8 mouse cellular contexts compared by ENCODE assay signal in genomic region chr2:21091058-21091971, GRCm38 (mm10).
DNase-seq lines count a peak whose midpoint lies in the region; ATAC-seq and TF ChIP-seq lines count a peak whose summit lies in the region.

No protein-coding gene starts in this region.

- H3K27me3 ChIP-seq in heart, embryonic 10.5 days (ENCODE audit: insufficient read depth, poor library complexity, severe bottlenecking), result no peaks in the 10 kb centered on the region
- H3K27me3 ChIP-seq in Patski, result no peaks in the 10 kb centered on the region
- H3K27me3 ChIP-seq in forebrain, embryonic 14.5 days (replicated peaks; ENCODE audit: control insufficient read depth, insufficient read depth, low read length), result no peaks in the 10 kb centered on the region

- no peak overlapping the region for H3K4me3 ChIP-seq in heart, embryonic 10.5 days
- H3K4me3 ChIP-seq in forebrain, embryonic 14.5 days (ENCODE audit: low read depth, low read length), result no peak overlapping the region

- no peaks in the 10 kb centered on the region for H3K4me1 ChIP-seq in heart, embryonic 10.5 days
- peaks cover 6% of the 10 kb centered on the region; the same call in 1 of the 2 replicates for H3K4me1 ChIP-seq in forebrain, embryonic 14.5 days (ENCODE audit: control insufficient read depth, insufficient read depth, low read length)

- in situ Hi-C loops in Patski (cut with MboI; ENCODE audit: low pct_unique_long_range_greater_than_20kb), result no loop called here

- peak; percentile 85 for DNase-seq in heart, adult 11 months
- DNase-seq in heart, embryonic 10.5 days (ENCODE audit: low spot score), result no peak
- DNase-seq in Patski (ENCODE audit: low read depth, low spot score), result peak; percentile 67
- DNase-seq in forebrain, embryonic 14.5 days (ENCODE audit: low spot score), result peak; percentile 53
- peak; percentile 61 for DNase-seq in layer of hippocampus, adult 11-12 months (ENCODE audit: low spot score)
- DNase-seq in urinary bladder, adult 2 months (ENCODE audit: low spot score), result no peak

- POLR2A ChIA-PET in Patski (lab: Charles Lee), result interaction anchor here (1.1 kb wide), 1 partner anchor 55 kb away, joined by 3 read pairs; no protein-coding TSS in a partner anchor

- CTCF ChIA-PET in Patski (lab: Charles Lee), result interaction anchor here (1.1 to 1.3 kb wide), 5 partner anchors 27 to 195 kb away, joined by 3 to 5 read pairs (median 3); no protein-coding TSS in a partner anchor

- H3K9me3 ChIP-seq in heart, embryonic 10.5 days, result no peaks in the 10 kb centered on the region
- no peaks in the 10 kb centered on the region for H3K9me3 ChIP-seq in forebrain, embryonic 14.5 days (replicated peaks; ENCODE audit: control insufficient read depth, low read length)

- no peak overlapping the region for H3K9ac ChIP-seq in forebrain, embryonic 14.5 days (ENCODE audit: low read length)

- ATAC-seq in Patski, result peak; percentile 64
- peak; percentile 42; the same call in 1 of the 2 replicates for ATAC-seq in forebrain, embryonic 14.5 days
- ATAC-seq in megakaryocyte progenitor cell, adult 5-6 weeks (replicated peaks; ENCODE audit: poor library complexity), result peak; percentile 92
- ATAC-seq in CD4-positive, CD25-positive, alpha-beta regulatory T cell, adult 4 months, result no peak

- no peak overlapping the region for H3K27ac ChIP-seq in heart, embryonic 10.5 days
- no peak overlapping the region for H3K27ac ChIP-seq in forebrain, embryonic 14.5 days (ENCODE audit: low read depth, low read length)

- H3K4me2 ChIP-seq in forebrain, embryonic 14.5 days (ENCODE audit: low read length), result no peak overlapping the region

- no peak for TF ChIP-seq CTCF in Patski (IDR thresholded peaks at IDR 0.05)

- WGBS in heart, embryonic 10.5 days, result 75% methylated on average over 4 of the region's 4 CpGs
- WGBS in forebrain, embryonic 14.5 days, result 31% methylated on average over 4 of the region's 4 CpGs

- H3K36me3 ChIP-seq in heart, embryonic 10.5 days, result no peaks in the 10 kb centered on the region
- H3K36me3 ChIP-seq in forebrain, embryonic 14.5 days (ENCODE audit: control insufficient read depth, insufficient read depth, low read length), result no peaks in the 10 kb centered on the region

Comparison
In these comparisons a context has a peak if more than half of its experiments do, and no peak if none do; other contexts are left out.
1. DNase-seq: peak in heart, adult 11 months (single experiment), Patski (single experiment), forebrain, embryonic 14.5 days (single experiment) and layer of hippocampus, adult 11-12 months (single experiment); none in heart, embryonic 10.5 days (single experiment) and urinary bladder, adult 2 months (single experiment).